Mouse (Mus musculus) ES-Bruce4 (cell line): ENCODE data around the gene Ppfia1. TPM values are rescaled to one million over a fixed set of nuclear protein-coding genes. Genes with fewer than 3 reads are reported as not detected.

Source experiments
- H3K27ac ChIP-seq: 2 replicates; pipeline ENCODE4 v1.5.1; 2012; ENCODE audit warnings: low read length, inconsistent platforms; ENCODE audit not compliant: insufficient read depth
- H3K27me3 ChIP-seq: 2 replicates; pipeline ENCODE4 v1.6.1; 2012; ENCODE audit warnings: mild to moderate bottlenecking, low read length, inconsistent platforms; ENCODE audit not compliant: control insufficient read depth, poor library complexity, insufficient read depth, severe bottlenecking
- H3K36me3 ChIP-seq: 2 replicates; pipeline ENCODE4 v1.6.1; 2012; ENCODE audit warnings: inconsistent platforms, mild to moderate bottlenecking, low read length, moderate library complexity; ENCODE audit not compliant: control insufficient read depth, poor library complexity, insufficient read depth, severe bottlenecking
- H3K4me1 ChIP-seq: one replicate; pipeline ENCODE4 v1.8.1; 2011; ENCODE audit warnings: low read length; ENCODE audit not compliant: control insufficient read depth, insufficient read depth
- H3K4me3 ChIP-seq: 2 replicates; pipeline ENCODE4 v1.5.1; 2011; ENCODE audit warnings: low read depth, mild to moderate bottlenecking, low read length
- H3K9ac ChIP-seq: 2 replicates; pipeline ENCODE4 v1.6.1; 2012; ENCODE audit warnings: low read depth, mild to moderate bottlenecking, inconsistent platforms; ENCODE audit not compliant: poor library complexity, severe bottlenecking
- H3K9me3 ChIP-seq: replicated peaks from 2 replicates; pipeline ENCODE4 v1.6.1; 2012; ENCODE audit warnings: mild to moderate bottlenecking, low read length, inconsistent platforms; ENCODE audit not compliant: control insufficient read depth, poor library complexity, insufficient read depth, severe bottlenecking
- CTCF ChIP-seq: IDR thresholded peaks from one replicate; pipeline ENCODE4 v1.8.1; 2011; ENCODE audit warnings: low read depth, low read length
- EP300 ChIP-seq: IDR thresholded peaks from 2 replicates; pipeline ENCODE4 v1.6.1; 2011; ENCODE audit warnings: low read depth, low read length; ENCODE audit not compliant: insufficient read depth
- POLR2A ChIP-seq: IDR thresholded peaks from one replicate; pipeline ENCODE4 v1.8.1; 2011; ENCODE audit warnings: low read length; ENCODE audit not compliant: insufficient read depth
- polyA plus RNA-seq: library from polyadenylated mRNA; stranded (reverse); fragments of >200 nt; gene quantifications from 2 replicates; pipeline ENCODE4 v1.2.4, GENCODE M21; 2011; ENCODE audit warnings: low read depth; ENCODE audit not compliant: missing spikeins, insufficient read depth, insufficient read length

The Ppfia1 gene
- polyA plus RNA-seq, 1 experiment, result 59.0 TPM

- H3K27ac ChIP-seq, result no peak overlapping the region
- H3K27me3 ChIP-seq, result no peaks in the 10 kb centered on the region
- no peak for TF ChIP-seq EP300
- TF ChIP-seq CTCF, result no peak
- no peak for TF ChIP-seq POLR2A
- no peaks in the 10 kb centered on the region for H3K4me1 ChIP-seq
- H3K9ac ChIP-seq, result no peak overlapping the region
- H3K4me3 ChIP-seq, result no peak overlapping the region
- H3K36me3 ChIP-seq, result peaks cover 27% of the 10 kb centered on the region
- no peaks in the 10 kb centered on the region for H3K9me3 ChIP-seq
Observed at GRCm38 (mm10) chr7:144516711-144517110, 36.8 kb downstream of the Ppfia1 start.

DNA sequence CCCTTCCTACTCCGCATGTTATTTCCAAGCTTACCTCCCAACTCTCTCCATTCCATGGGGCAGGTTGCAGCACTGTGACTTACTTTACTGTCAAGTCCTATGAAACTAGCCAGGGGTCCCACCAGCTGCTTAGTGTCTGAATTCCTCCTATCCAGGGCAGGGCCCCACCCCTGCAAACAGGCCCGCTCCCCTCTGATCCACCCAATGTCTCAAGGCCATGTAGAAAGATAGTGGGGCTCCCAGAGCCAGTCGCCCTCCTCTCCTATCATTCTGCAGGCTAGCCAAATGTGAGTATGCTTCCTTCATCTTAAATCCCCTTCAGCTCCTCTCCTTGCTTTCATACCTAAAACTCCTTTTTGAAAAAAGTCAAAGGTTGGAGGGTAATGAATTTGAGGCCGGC, 44.4 kb downstream of the Ppfia1 start:
- TF ChIP-seq EP300 (no peak), POLR2A (no peak), CTCF (no peak)
- H3K4me1 ChIP-seq, result no peaks in the 10 kb centered on the region
- H3K36me3 ChIP-seq, result peaks cover 17% of the 10 kb centered on the region
- no peak overlapping the region for H3K4me3 ChIP-seq
- no peaks in the 10 kb centered on the region for H3K27me3 ChIP-seq
- no peak overlapping the region for H3K27ac ChIP-seq
- H3K9ac ChIP-seq, result no peak overlapping the region
- H3K9me3 ChIP-seq, result no peaks in the 10 kb centered on the region

- no peaks in the 10 kb centered on the region for H3K27me3 ChIP-seq
- no peaks in the 10 kb centered on the region for H3K9me3 ChIP-seq
- no peaks in the 10 kb centered on the region for H3K4me1 ChIP-seq
- H3K9ac ChIP-seq, result no peak overlapping the region
- H3K27ac ChIP-seq, result no peak overlapping the region
- peaks cover 17% of the 10 kb centered on the region for H3K36me3 ChIP-seq
- TF ChIP-seq CTCF (no peak), POLR2A (no peak), EP300 (no peak)
- H3K4me3 ChIP-seq, result no peak overlapping the region
Observed at GRCm38 (mm10) chr7:144506807-144507206, 46.7 kb downstream of the Ppfia1 start.

GRCm38 (mm10) chr7:144503959-144504358, 49.6 kb downstream of the Ppfia1 start:
- Histone ChIP-seq H3K4me3 (no peak overlapping the region), H3K36me3 (peaks cover 12% of the 10 kb centered on the region), H3K27me3 (no peaks in the 10 kb centered on the region), H3K4me1 (no peaks in the 10 kb centered on the region), H3K9me3 (no peaks in the 10 kb centered on the region), H3K27ac (no peak overlapping the region), H3K9ac (no peak overlapping the region)
- TF ChIP-seq CTCF, result no peak
- TF ChIP-seq EP300, result no peak
- no peak for TF ChIP-seq POLR2A

DNA sequence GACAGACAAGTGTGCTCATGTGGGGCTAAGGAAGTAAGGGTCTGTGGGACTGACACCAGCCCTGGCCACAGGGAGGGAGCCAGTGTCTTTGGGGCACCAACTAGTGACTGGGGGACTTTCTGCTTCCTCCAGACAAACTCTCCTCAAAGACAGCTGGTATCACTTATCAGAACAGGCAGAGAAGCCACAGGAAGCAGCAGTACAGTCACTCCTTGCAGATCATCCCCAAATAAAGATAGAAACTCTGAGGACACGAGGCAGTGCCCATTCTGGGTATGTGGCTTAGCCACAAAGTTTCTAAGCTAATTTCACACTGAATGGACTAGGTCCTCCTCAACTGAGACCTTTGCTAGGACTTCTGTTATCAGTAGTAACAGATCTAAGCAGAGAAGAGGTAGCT, 60.6 kb downstream of the Ppfia1 start:
- Histone ChIP-seq H3K27ac (no peak overlapping the region), H3K9me3 (no peaks in the 10 kb centered on the region), H3K36me3 (peaks cover 24% of the 10 kb centered on the region), H3K4me1 (no peaks in the 10 kb centered on the region), H3K9ac (no peak overlapping the region), H3K4me3 (no peak overlapping the region), H3K27me3 (no peaks in the 10 kb centered on the region)
- TF ChIP-seq EP300, result no peak
- no peak for TF ChIP-seq CTCF
- no peak for TF ChIP-seq POLR2A

GRCm38 (mm10) chr7:144490201-144490873, 63.2 kb downstream of the Ppfia1 start:
- TF ChIP-seq CTCF (no peak), EP300 (no peak), POLR2A (no peak)
- Histone ChIP-seq H3K9me3 (no peaks in the 10 kb centered on the region), H3K9ac (no peak overlapping the region), H3K36me3 (peaks cover 19% of the 10 kb centered on the region), H3K4me1 (no peaks in the 10 kb centered on the region), H3K4me3 (no peak overlapping the region), H3K27ac (no peak overlapping the region), H3K27me3 (no peaks in the 10 kb centered on the region)
